Mouse (Mus musculus) kidney, postnatal 0 days (tissue): ENCODE results near the gene Spi1. TPM values are rescaled to one million over a fixed set of nuclear protein-coding genes. Genes with fewer than 3 reads are reported as not detected.

Experiments
- ATAC-seq: fragments of 200-750 bp; cut with Nextera tagmentation; replicated peaks from 2 replicates; pipeline ENCODE4 v1.8.0; 2017; ENCODE audit warnings: low read depth, moderate number of reproducible peaks, moderate TSS enrichment, moderate library complexity; ENCODE audit not compliant: low FRiP score
- DNase-seq: peaks from one replicate; pipeline ENCODE4 v3.0.0-alpha.2; 2016; ENCODE audit warnings: low spot score
- H3K27ac ChIP-seq: fragments of 300-500 bp; sonication (generic); 2 replicates; pipeline ENCODE4 v1.5.1; 2014; ENCODE audit warnings: mild to moderate bottlenecking
- H3K27me3 ChIP-seq: fragments of 300-500 bp; sonication (generic); 2 replicates; pipeline ENCODE4 v1.6.1; 2014; ENCODE audit warnings: low read length, mixed read lengths; ENCODE audit not compliant: insufficient read depth
- H3K36me3 ChIP-seq: fragments of 300-500 bp; sonication (generic); 2 replicates; pipeline ENCODE4 v1.6.1; 2014; ENCODE audit warnings: low read length, mixed read lengths; ENCODE audit not compliant: insufficient read depth
- H3K4me1 ChIP-seq: fragments of 300-500 bp; sonication (generic); replicated peaks from 2 replicates; pipeline ENCODE4 v1.6.1; 2014; ENCODE audit warnings: antibody characterized with exemption, low read length, mixed read lengths; ENCODE audit not compliant: insufficient read depth
- H3K4me2 ChIP-seq: fragments of 300-500 bp; sonication (generic); 2 replicates; pipeline ENCODE4 v1.6.1; 2014; ENCODE audit warnings: mild to moderate bottlenecking, low read length, moderate library complexity, mixed read lengths
- H3K4me3 ChIP-seq: fragments of 300-500 bp; sonication (generic); replicated peaks from 2 replicates; pipeline ENCODE4 v1.5.1; 2014; ENCODE audit warnings: low read depth, low read length
- H3K9ac ChIP-seq: fragments of 300-500 bp; sonication (generic); 2 replicates; pipeline ENCODE4 v1.6.1; 2014; ENCODE audit warnings: low read depth, low read length
- H3K9me3 ChIP-seq: fragments of 300-500 bp; sonication (generic); replicated peaks from 2 replicates; pipeline ENCODE4 v1.6.1; 2016; ENCODE audit warnings: low read length, inconsistent platforms, mixed read lengths
- CTCF ChIP-seq: IDR thresholded peaks from 2 replicates; pipeline ENCODE4 v1.5.1; 2016; ENCODE audit warnings: antibody characterized with exemption, low read depth, mild to moderate bottlenecking, moderate library complexity
- WGBS: fragments of 180-500 bp; shearing (Covaris S2); extraction: QIAGEN DNeasy Blood & Tissue Kit; methylation state at CpG from one replicate; pipeline ENCODE4 v1.1.7; 2014; 5-methylcytosine and 5-hydroxymethylcytosine counted together
- polyA plus RNA-seq: library from polyadenylated mRNA; unstranded; fragments of >200 nt; fragmentation: Nextera tagmentation; extraction: Ambion mirVana; gene quantifications from 2 replicates; pipeline ENCODE4 v1.2.1, GENCODE M21; 2015

The Spi1 gene
- polyA plus RNA-seq, 1 experiment from 2014 or later: 6.0 TPM

DNA sequence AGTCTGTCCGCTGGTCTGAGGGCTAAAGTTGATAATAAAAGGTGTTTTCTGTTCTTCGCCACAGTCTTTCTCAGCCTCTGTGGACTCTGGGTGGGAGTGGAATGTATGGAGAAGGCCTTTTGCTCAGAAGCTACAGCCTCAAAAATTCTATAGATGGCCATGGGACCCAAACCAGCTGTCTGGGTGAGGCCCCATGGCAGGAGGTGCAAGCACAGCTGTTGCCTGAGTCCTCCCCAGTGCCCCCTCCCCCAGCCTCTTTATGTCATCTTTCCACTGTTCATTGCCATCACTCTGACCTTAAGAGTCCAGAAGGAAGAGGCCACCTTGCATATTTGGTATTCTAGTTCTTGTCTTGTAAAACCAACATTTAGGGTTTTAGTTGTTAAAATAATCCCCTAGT lies 22.8 kb upstream of the Spi1 start:
- Histone ChIP-seq H3K27me3 (no peaks in the 10 kb centered on the region), H3K4me3 (no peak overlapping the region), H3K9ac (no peak overlapping the region), H3K4me2 (no peak overlapping the region), H3K27ac (no peak overlapping the region), H3K36me3 (peaks cover 69% of the 10 kb centered on the region), H3K9me3 (no peaks in the 10 kb centered on the region), H3K4me1 (no peaks in the 10 kb centered on the region)
- ATAC-seq (no peak), DNase-seq (no peak)
- 96% methylated on average over 2 of the region's 2 CpGs for WGBS
- TF ChIP-seq CTCF: no peak

DNA sequence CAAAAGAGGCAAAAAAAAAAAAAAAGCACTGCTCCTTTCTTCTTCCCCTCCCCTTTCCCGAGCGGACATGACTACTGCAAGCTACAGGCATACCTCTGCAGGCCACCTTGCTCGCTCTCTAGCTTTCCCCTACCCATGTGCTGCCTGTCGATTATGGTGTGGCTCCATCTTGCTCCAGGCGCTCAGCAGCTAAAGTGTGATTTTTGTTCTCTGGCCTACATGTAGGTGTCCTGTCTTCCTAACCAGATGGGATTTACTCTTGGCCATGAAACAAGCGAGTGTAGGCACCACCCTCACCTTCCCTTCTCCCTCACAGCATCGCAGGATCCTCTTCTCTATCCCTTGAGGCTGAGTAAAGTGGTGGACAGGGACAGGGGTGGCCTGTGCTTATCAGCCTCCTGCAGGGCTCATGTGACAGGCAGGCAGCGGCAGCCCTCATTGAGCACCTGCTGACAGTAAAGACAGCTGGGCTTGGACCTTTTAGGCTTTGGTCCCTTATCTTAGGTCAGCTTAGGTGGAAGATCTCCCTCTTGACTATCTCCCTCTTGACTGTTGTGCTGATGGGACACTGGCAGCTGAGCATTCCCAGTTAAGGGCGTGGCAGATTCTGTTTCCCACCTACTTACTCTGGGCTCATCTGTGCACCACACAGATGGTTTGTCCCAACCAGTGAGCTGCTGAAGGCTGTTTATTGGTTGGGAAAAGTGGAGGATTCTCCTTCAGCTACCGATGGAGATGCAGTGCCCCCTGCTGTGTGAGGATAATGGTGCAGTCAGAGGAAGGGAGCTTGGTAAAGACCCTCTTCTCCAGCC lies 21.4 kb upstream of the Spi1 start:
- ATAC-seq (0 out of 2 replicates have a peak, but pooled peaks have one; percentile 27), DNase-seq (peak; percentile 67)
- Histone ChIP-seq H3K27me3 (no peaks in the 10 kb centered on the region), H3K4me1 (no peaks in the 10 kb centered on the region), H3K27ac (no peak overlapping the region), H3K9ac (no peak overlapping the region), H3K4me2 (no peak overlapping the region), H3K4me3 (no peak overlapping the region), H3K9me3 (no peaks in the 10 kb centered on the region), H3K36me3 (peaks cover 73% of the 10 kb centered on the region)
- 79% methylated on average over 10 of the region's 10 CpGs for WGBS
- TF ChIP-seq CTCF: peak; percentile 86

DNA sequence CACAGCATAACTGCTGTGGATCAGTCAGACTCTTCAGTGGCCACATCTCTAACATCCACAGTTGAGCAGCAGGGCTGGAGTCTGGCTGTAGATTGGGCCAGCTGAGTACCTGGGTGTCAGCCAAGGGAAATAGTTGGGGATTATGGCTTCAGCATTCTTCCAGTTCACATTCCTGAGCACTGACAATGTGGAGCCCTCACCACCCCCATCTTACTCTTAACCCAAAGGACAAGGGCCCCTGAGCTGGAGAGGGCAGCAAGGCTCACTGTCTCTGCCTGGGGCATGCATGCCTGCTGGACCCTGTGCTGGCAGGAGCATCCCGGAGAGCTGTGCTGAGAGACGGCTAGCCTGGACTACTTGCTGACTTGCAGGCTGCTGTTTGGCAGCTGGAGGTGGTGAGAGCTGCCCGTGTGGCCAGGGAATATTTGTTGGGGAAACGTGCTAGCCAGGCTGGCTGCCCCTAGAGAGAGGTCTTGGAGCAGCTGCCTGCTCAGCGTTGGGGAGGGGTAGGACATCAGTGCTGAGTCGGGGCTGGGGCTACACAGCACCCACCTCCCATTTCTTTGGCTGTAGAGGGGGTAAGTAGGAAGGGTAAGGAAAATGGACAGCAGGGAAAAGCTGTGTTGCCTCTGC lies 20.2 kb upstream of the Spi1 start:
- H3K4me1 ChIP-seq: no peaks in the 10 kb centered on the region
- WGBS: 71% methylated on average over 6 of the region's 6 CpGs
- DNase-seq: peak; percentile 62
- no peaks in the 10 kb centered on the region for H3K9me3 ChIP-seq
- peaks cover 63% of the 10 kb centered on the region for H3K36me3 ChIP-seq
- ATAC-seq: no peak; the same call in 1 of the 2 replicates
- no peak overlapping the region for H3K9ac ChIP-seq
- H3K27me3 ChIP-seq: no peaks in the 10 kb centered on the region
- no peak overlapping the region for H3K4me2 ChIP-seq
- no peak overlapping the region for H3K4me3 ChIP-seq
- peak overlapping the region; percentile 58 for H3K27ac ChIP-seq
- TF ChIP-seq CTCF: no peak

DNA sequence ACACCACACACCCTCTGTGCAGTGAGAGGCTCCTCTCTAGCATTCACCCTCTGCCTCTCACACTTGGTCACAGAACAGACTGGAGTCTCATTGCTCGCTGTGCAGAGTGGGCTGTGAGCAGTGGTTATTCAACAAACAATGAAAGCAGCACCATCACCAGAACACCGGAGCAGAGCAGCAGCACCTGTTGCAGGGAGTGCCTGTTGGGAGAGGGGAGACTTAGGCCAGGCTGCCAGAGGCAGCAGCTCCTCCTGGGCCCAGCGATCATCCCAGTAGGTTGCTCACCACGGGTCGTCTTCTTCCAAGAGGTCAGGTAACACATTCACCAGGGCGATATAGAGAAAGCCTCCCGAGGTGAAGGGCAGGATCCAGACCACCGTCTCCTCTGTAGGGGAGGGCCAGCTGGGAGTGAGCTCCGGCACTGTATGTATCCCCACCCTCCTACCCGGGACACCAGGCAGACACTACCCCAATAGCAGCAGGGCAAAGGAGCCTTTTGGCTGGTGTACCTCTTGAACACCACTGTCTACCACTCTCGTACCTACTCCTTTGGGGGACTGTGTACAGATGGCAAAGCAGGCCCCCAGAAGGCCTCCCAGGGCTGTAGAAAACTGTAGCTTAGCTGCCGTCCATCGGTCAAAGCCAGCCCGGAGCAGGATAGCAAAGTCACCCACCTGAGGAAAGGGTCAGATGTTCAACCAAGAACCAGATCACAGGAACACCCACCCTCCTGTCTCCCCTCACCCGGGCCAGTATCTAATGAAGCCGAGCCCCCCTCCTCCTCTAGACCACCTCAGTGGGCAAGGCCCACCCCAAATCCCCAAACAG lies 19.2 kb upstream of the Spi1 start:
- 86% methylated on average over 16 of the region's 16 CpGs for WGBS
- ATAC-seq (no peak), DNase-seq (no peak)
- Histone ChIP-seq H3K27me3 (no peaks in the 10 kb centered on the region), H3K4me2 (no peak overlapping the region), H3K4me1 (no peaks in the 10 kb centered on the region), H3K9me3 (no peaks in the 10 kb centered on the region), H3K9ac (no peak overlapping the region), H3K4me3 (no peak overlapping the region), H3K27ac (peak overlapping the region; percentile 58; the same call in 1 of the 2 replicates), H3K36me3 (peaks cover 53% of the 10 kb centered on the region)
- TF ChIP-seq CTCF: no peak

DNA sequence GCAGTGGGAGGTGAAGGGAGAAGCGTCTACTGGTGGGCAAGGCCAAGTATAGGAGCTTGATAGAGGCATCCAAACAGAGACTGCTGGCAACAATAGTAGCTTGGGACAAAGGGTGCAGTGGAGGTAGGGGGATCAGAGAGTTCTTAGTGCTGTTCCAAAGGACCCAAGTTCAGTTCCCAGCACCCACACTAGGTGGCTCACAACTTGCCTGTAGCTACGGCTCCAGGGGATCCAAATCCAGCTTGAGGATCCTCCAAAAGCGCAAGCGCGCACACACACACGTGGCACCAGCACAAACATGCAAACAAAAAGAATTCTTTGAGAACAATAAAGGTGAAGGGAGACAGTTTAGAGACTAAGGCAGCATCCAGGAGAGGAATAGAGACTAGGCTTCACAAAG lies 18.0 kb upstream of the Spi1 start:
- Histone ChIP-seq H3K9ac (no peak overlapping the region), H3K27ac (no peak overlapping the region), H3K36me3 (peaks cover 42% of the 10 kb centered on the region), H3K4me3 (no peak overlapping the region), H3K4me1 (peaks cover 10% of the 10 kb centered on the region; the same call in 1 of the 2 replicates), H3K4me2 (no peak overlapping the region), H3K9me3 (no peaks in the 10 kb centered on the region), H3K27me3 (no peaks in the 10 kb centered on the region)
- DNase-seq: no peak
- WGBS: 83% methylated on average over 6 of the region's 6 CpGs
- peak; percentile 12; the same call in 1 of the 2 replicates for TF ChIP-seq CTCF
- no peak for ATAC-seq

DNA sequence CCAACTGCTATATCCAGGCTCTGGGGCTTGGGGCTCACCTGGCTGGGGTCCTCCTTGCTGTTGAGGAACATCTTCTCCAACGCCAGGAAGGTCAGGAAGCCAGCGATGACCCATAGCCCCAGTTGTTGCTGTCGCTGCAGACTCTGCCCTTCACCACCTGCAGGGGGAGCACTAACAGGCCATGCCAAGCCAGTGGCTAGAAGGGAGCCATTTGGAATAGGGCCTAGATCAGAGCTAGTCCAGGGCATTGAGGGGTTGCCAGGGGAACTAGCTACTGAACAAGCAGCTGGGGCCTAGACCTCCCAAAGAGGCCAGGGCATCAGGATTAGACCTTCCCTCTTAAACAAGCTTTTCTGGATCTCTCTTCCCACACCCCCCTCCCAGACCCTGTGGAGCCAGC lies 16.6 kb upstream of the Spi1 start:
- peak; percentile 50 for DNase-seq
- 43% methylated on average over 3 of the region's 3 CpGs for WGBS
- peak; percentile 74 for TF ChIP-seq CTCF

More for the DNA sequence above, 16.6 kb upstream of the Spi1 start:
- Histone ChIP-seq H3K27me3 (no peaks in the 10 kb centered on the region), H3K27ac (no peak overlapping the region), H3K4me1 (peaks cover 11% of the 10 kb centered on the region; the same call in 1 of the 2 replicates), H3K9me3 (no peaks in the 10 kb centered on the region), H3K36me3 (peaks cover 36% of the 10 kb centered on the region), H3K4me2 (no peak overlapping the region), H3K9ac (no peak overlapping the region), H3K4me3 (no peak overlapping the region)
- ATAC-seq: no peak
